Mouse (Mus musculus) brain, embryonic 14.5 days (tissue): Measurements from ENCODE around the gene Ipo11.

ENCODE experiments used
- CTCF ChIP-seq: fragments of 200-500 bp; IDR thresholded peaks from 2 replicates; pipeline ENCODE4 v1.5.1; 2012; ENCODE audit warnings: inconsistent platforms, mild to moderate bottlenecking, moderate library complexity, borderline replicate concordance; ENCODE audit not compliant: insufficient read depth, insufficient read length; ENCODE audit errors: extremely low read depth
- POLR2A ChIP-seq: fragments of 200-500 bp; IDR thresholded peaks from 2 replicates; pipeline ENCODE4 v1.6.1; 2012; ENCODE audit warnings: mild to moderate bottlenecking, inconsistent platforms, borderline replicate concordance; ENCODE audit not compliant: poor library complexity, insufficient read depth, insufficient read length, severe bottlenecking; ENCODE audit errors: extremely low read depth

GRCm38 (mm10) chr13:106808821-106809220, 127.9 kb downstream of the Ipo11 start:
- TF ChIP-seq CTCF (no peak), POLR2A (no peak)
